Mouse (Mus musculus) mesoderm, embryonic 11.5 days (tissue): ENCODE measurements around the gene Top3b.
A peak's percentile ranks its signal among the peaks of the same experiment; 100 is the strongest.
"Not testable (repeated sequence)": the region's sequence is repeated elsewhere in the genome, so short reads cannot be mapped to it uniquely, and the experiment has no call there.

Experiments used
- DNase-seq: peaks from one replicate; pipeline ENCODE4 v3.0.0-alpha.2; 2012; ENCODE audit warnings: low read depth, low spot score

Gene Top3b

GRCm38 (mm10) chr16:16897056-16897584 is 26.6 kb downstream of the Top3b start:
- peak; percentile 6 for DNase-seq

GRCm38 (mm10) chr16:16902329-16902728 is 31.8 kb downstream of the Top3b start:
- DNase-seq: no peak

- no peak for DNase-seq
Observed at GRCm38 (mm10) chr16:16903188-16903587, 32.7 kb downstream of the Top3b start.

- peak; percentile 12 for DNase-seq
Observed at GRCm38 (mm10) chr16:16907799-16908198, 37.3 kb downstream of the Top3b start.

- DNase-seq: peak; percentile 88
Observed at GRCm38 (mm10) chr16:16911641-16912597, 41.4 kb downstream of the Top3b start.

GRCm38 (mm10) chr16:16913440-16913839 is 42.9 kb downstream of the Top3b start:
- no peak for DNase-seq

GRCm38 (mm10) chr16:16918441-16919117 is 48.0 kb downstream of the Top3b start:
- DNase-seq: no peak

- no peak for DNase-seq
Observed at GRCm38 (mm10) chr16:16921021-16921435, 50.5 kb downstream of the Top3b start.

GRCm38 (mm10) chr16:16924481-16924880 is 53.9 kb downstream of the Top3b start:
- DNase-seq: no peak

GRCm38 (mm10) chr16:16926536-16926935 is 56.0 kb downstream of the Top3b start:
- no peak for DNase-seq

GRCm38 (mm10) chr16:16928908-16929307 is 58.4 kb downstream of the Top3b start:
- not testable (repeated sequence) for DNase-seq

- no peak for DNase-seq
Observed at GRCm38 (mm10) chr16:16930326-16930725, 59.8 kb downstream of the Top3b start.

GRCm38 (mm10) chr16:16930810-16931296 is 60.3 kb downstream of the Top3b start:
- DNase-seq: no peak

- DNase-seq: no peak
Observed at GRCm38 (mm10) chr16:16939543-16939942, 69.0 kb downstream of the Top3b start.

- DNase-seq: no peak
Observed at GRCm38 (mm10) chr16:16941078-16941477, 70.5 kb downstream of the Top3b start.
